ENCODE assay signal across 11 mouse cellular contexts in genomic region chr1:88995945-88996344, GRCm38 (mm10).
DNase-seq lines count a peak whose midpoint lies in the region; ATAC-seq lines count a peak whose summit lies in the region.
"Had no signal": no experiment of that assay in that cellular context is flagged by ENCODE, and none has a peak within 500 bp of the region (broad histone marks: within the 10 kb centered on the region; RNA-seq: fewer than 3 reads in every experiment).

No protein-coding gene starts in this region.

- H3K27me3 ChIP-seq in forebrain, embryonic 15.5 days: no peaks in the 10 kb centered on the region
- no peaks in the 10 kb centered on the region for H3K27me3 ChIP-seq in midbrain, embryonic 14.5 days (ENCODE audit: control insufficient read depth, insufficient read depth, low read length)
- no peaks in the 10 kb centered on the region for H3K27me3 ChIP-seq in kidney, embryonic 15.5 days
- no peaks in the 10 kb centered on the region for H3K27me3 ChIP-seq in heart, embryonic 12.5 days (replicated peaks)

- H3K27ac ChIP-seq in forebrain, embryonic 15.5 days (replicated peaks): peak overlapping the region; percentile 70
- H3K27ac ChIP-seq in midbrain, embryonic 14.5 days (replicated peaks; ENCODE audit: low read depth, low read length): no peak overlapping the region
- no peak overlapping the region for H3K27ac ChIP-seq in kidney, embryonic 15.5 days
- H3K27ac ChIP-seq in heart, embryonic 12.5 days (ENCODE audit: poor library complexity, severe bottlenecking): no peak overlapping the region
- H3K27ac ChIP-seq: liver, embryonic 14.5 days had no signal

- no peaks in the 10 kb centered on the region for H3K9me3 ChIP-seq in forebrain, embryonic 15.5 days
- H3K9me3 ChIP-seq in midbrain, embryonic 14.5 days (ENCODE audit: control insufficient read depth, low read length): no peaks in the 10 kb centered on the region
- no peaks in the 10 kb centered on the region for H3K9me3 ChIP-seq in kidney, embryonic 15.5 days (replicated peaks)
- 0 out of 2 replicates have a peak, but pooled peaks cover 2% of the 10 kb centered on the region for H3K9me3 ChIP-seq in heart, embryonic 12.5 days (replicated peaks)

- peaks cover 24% of the 10 kb centered on the region for H3K4me1 ChIP-seq in forebrain, embryonic 15.5 days
- peaks cover 14% of the 10 kb centered on the region for H3K4me1 ChIP-seq in midbrain, embryonic 14.5 days (ENCODE audit: control insufficient read depth, insufficient read depth, low read length)
- peaks cover 20% of the 10 kb centered on the region for H3K4me1 ChIP-seq in kidney, embryonic 15.5 days
- peaks cover 20% of the 10 kb centered on the region for H3K4me1 ChIP-seq in heart, embryonic 12.5 days (replicated peaks)

- ATAC-seq in forebrain, embryonic 15.5 days (replicated peaks): peak; percentile 48
- no peak for ATAC-seq in midbrain, embryonic 14.5 days (ENCODE audit: low FRiP score, low TSS enrichment)
- ATAC-seq in kidney, embryonic 15.5 days (replicated peaks; ENCODE audit: low FRiP score): no peak
- no peak for ATAC-seq in heart, embryonic 12.5 days (ENCODE audit: insufficient number of reproducible peaks, low FRiP score)

- 20% methylated on average over 8 of the region's 8 CpGs for WGBS in forebrain, embryonic 15.5 days
- WGBS in midbrain, embryonic 14.5 days: 19% methylated on average over 8 of the region's 8 CpGs
- WGBS in kidney, embryonic 15.5 days: 32% methylated on average over 8 of the region's 8 CpGs
- 37% methylated on average over 8 of the region's 8 CpGs for WGBS in heart, embryonic 12.5 days

- DNase-seq in cerebellum, postnatal 10 days: peak; percentile 39 to 56
- no peak for DNase-seq in cerebellum, postnatal 4 days (ENCODE audit: low spot score in 2 of 2)
- DNase-seq in layer of hippocampus, adult 9-11 months: peak; percentile 8
- no peak for DNase-seq in layer of hippocampus, adult 11-12 months (ENCODE audit: low spot score)
- DNase-seq in midbrain, embryonic 14.5 days: peak; percentile 38
- DNase-seq: adrenal gland, adult 8-10 months; gastrocnemius, postnatal 25 days had no signal

- no peak overlapping the region for H3K4me3 ChIP-seq in forebrain, embryonic 15.5 days
- H3K4me3 ChIP-seq in midbrain, embryonic 14.5 days (replicated peaks; ENCODE audit: low read depth, low read length): no peak overlapping the region
- no peak overlapping the region for H3K4me3 ChIP-seq in kidney, embryonic 15.5 days (replicated peaks)
- no peak overlapping the region for H3K4me3 ChIP-seq in heart, embryonic 12.5 days

- H3K4me2 ChIP-seq in forebrain, embryonic 15.5 days (replicated peaks): no peak overlapping the region
- 0 out of 2 replicates have a peak overlapping the region, but pooled peaks have one; percentile 10 for H3K4me2 ChIP-seq in midbrain, embryonic 14.5 days (ENCODE audit: low read length)
- H3K4me2 ChIP-seq in kidney, embryonic 15.5 days: no peak overlapping the region
- no peak overlapping the region for H3K4me2 ChIP-seq in heart, embryonic 12.5 days

- no peak overlapping the region for H3K9ac ChIP-seq in forebrain, embryonic 15.5 days (replicated peaks)
- no peak overlapping the region for H3K9ac ChIP-seq in midbrain, embryonic 14.5 days (replicated peaks; ENCODE audit: low read length)
- no peak overlapping the region for H3K9ac ChIP-seq in kidney, embryonic 15.5 days
- H3K9ac ChIP-seq in heart, embryonic 12.5 days: no peak overlapping the region
- H3K9ac ChIP-seq: liver, embryonic 14.5 days had no signal

- H3K36me3 ChIP-seq in forebrain, embryonic 15.5 days: no peaks in the 10 kb centered on the region
- H3K36me3 ChIP-seq in midbrain, embryonic 14.5 days (ENCODE audit: control insufficient read depth, insufficient read depth, low read length): no peaks in the 10 kb centered on the region
- H3K36me3 ChIP-seq in kidney, embryonic 15.5 days: no peaks in the 10 kb centered on the region
- H3K36me3 ChIP-seq in heart, embryonic 12.5 days: no peaks in the 10 kb centered on the region

Comparison
In these comparisons a context has a peak if more than half of its experiments do, and no peak if none do; other contexts are left out.
1. DNase-seq: peak in cerebellum, postnatal 10 days (2 of 2), layer of hippocampus, adult 9-11 months (single experiment) and midbrain, embryonic 14.5 days (single experiment); none in cerebellum, postnatal 4 days (0 of 2) and layer of hippocampus, adult 11-12 months (single experiment).